Mouse (Mus musculus) MEL (cell line): ENCODE measurements at regions not wholly inside any gene's neighbourhood (a gene's known extent, or its start where the extent isn't known, plus 50 kb on each side); places are given as distances from the start of the nearest gene placed in this dataset.

Experiments
- DNase-seq: peaks from one replicate; pipeline ENCODE4 v3.0.0; 2011; ENCODE audit warnings: low read depth, low spot score
- H3K27ac ChIP-seq: 2 replicates; pipeline ENCODE4 v1.5.1; 2012; ENCODE audit warnings: low read depth, mild to moderate bottlenecking, control low read depth, low read length, moderate library complexity; ENCODE audit not compliant: control insufficient read depth
- H3K27me3 ChIP-seq, 2 experiments: fragments of 150-350 bp in 1 of 2; sonication (generic) in 1 of 2; 2 replicates each; pipeline ENCODE4 v1.6.1; 2012; ENCODE audit warnings: low read length in 2 of 2, mild to moderate bottlenecking in 2 of 2, improper control_type of control experiment in 1 of 2, moderate library complexity in 1 of 2; ENCODE audit not compliant: insufficient read depth in 2 of 2, control insufficient read depth in 1 of 2
- H3K36me3 ChIP-seq, 2 experiments: 2 replicates each; pipeline ENCODE4 v1.6.1; 2012 to 2014; ENCODE audit warnings: low read length in 2 of 2, improper control_type of control experiment in 1 of 2, inconsistent platforms in 1 of 2, mild to moderate bottlenecking in 1 of 2; ENCODE audit not compliant: insufficient read depth in 2 of 2, control insufficient read depth in 1 of 2
- H3K4me1 ChIP-seq, 2 experiments: fragments of 150-350 bp in 1 of 2; sonication (generic) in 1 of 2; 2 replicates each; pipeline ENCODE4 v1.6.1; 2012; ENCODE audit warnings: low read length in 2 of 2, improper control_type of control experiment in 1 of 2, mild to moderate bottlenecking in 1 of 2; ENCODE audit not compliant: insufficient read depth in 2 of 2, control insufficient read depth in 1 of 2
- H3K4me3 ChIP-seq, 2 experiments: fragments of 150-350 bp in 1 of 2; sonication (generic) in 1 of 2; 2 replicates each; pipeline ENCODE4 v1.5.1; 2012; ENCODE audit warnings: low read depth in 2 of 2, low read length in 2 of 2, mild to moderate bottlenecking in 2 of 2, moderate library complexity in 2 of 2, control low read depth in 1 of 2, improper control_type of control experiment in 1 of 2; ENCODE audit not compliant: control insufficient read depth in 1 of 2, insufficient read depth in 1 of 2
- H3K79me2 ChIP-seq: 2 replicates; pipeline ENCODE4 v1.6.1; 2012; ENCODE audit warnings: mild to moderate bottlenecking, low read length, moderate library complexity; ENCODE audit not compliant: control insufficient read depth, poor library complexity, insufficient read depth
- H3K9ac ChIP-seq: 2 replicates; pipeline ENCODE4 v1.6.1; 2012; ENCODE audit warnings: low read depth, mild to moderate bottlenecking, control low read depth, low read length, moderate library complexity; ENCODE audit not compliant: control insufficient read depth, poor library complexity, severe bottlenecking
- H3K9me3 ChIP-seq: fragments of 150-350 bp; sonication (generic); replicated peaks from 2 replicates; pipeline ENCODE4 v1.6.1; 2012; ENCODE audit warnings: mild to moderate bottlenecking, low read length, improper control_type of control experiment, moderate library complexity; ENCODE audit not compliant: insufficient read depth
- BHLHE40 ChIP-seq: IDR thresholded peaks from 2 replicates; pipeline ENCODE4 v1.6.1; 2012; ENCODE audit warnings: low read depth, mild to moderate bottlenecking, inconsistent platforms, low read length, improper control_type of control experiment, borderline replicate concordance
- CHD1 ChIP-seq: IDR thresholded peaks from 2 replicates; pipeline ENCODE4 v1.6.1; 2012; ENCODE audit warnings: low read depth, mild to moderate bottlenecking, inconsistent platforms, low read length, improper control_type of control experiment
- ELF1 ChIP-seq: IDR thresholded peaks from 2 replicates; pipeline ENCODE4 v1.6.1; 2014; ENCODE audit warnings: low read depth, mild to moderate bottlenecking, inconsistent platforms, low read length, improper control_type of control experiment, moderate library complexity
- EP300 ChIP-seq, 2 experiments: IDR thresholded peaks; 2 replicates each; pipeline ENCODE4 v1.6.1; 2011; ENCODE audit warnings: improper control_type of control experiment in 2 of 2, low read length in 2 of 2, low read depth in 1 of 2, mild to moderate bottlenecking in 1 of 2
- GABPA ChIP-seq: IDR thresholded peaks from 2 replicates; pipeline ENCODE4 v1.6.1; 2012; ENCODE audit warnings: low read depth, mild to moderate bottlenecking, inconsistent platforms, low read length, improper control_type of control experiment, moderate library complexity
- GATA1 ChIP-seq: IDR thresholded peaks from 2 replicates; pipeline ENCODE4 v1.6.1; 2011; ENCODE audit warnings: low read depth, low read length, improper control_type of control experiment
- KAT2A ChIP-seq: conservative IDR thresholded peaks from 2 replicates; pipeline ENCODE4 v1.6.1; 2012; ENCODE audit warnings: low read depth, low read length, improper control_type of control experiment, inconsistent platforms
- MAX ChIP-seq: IDR thresholded peaks from 2 replicates; pipeline ENCODE4 v1.6.1; 2011; ENCODE audit warnings: low read length, improper control_type of control experiment
- MAZ ChIP-seq: IDR thresholded peaks from 2 replicates; pipeline ENCODE4 v1.6.1; 2012; ENCODE audit warnings: low read depth, mild to moderate bottlenecking, inconsistent platforms, low read length, improper control_type of control experiment
- MEF2A ChIP-seq: IDR thresholded peaks from 2 replicates; pipeline ENCODE4 v1.6.1; 2014; ENCODE audit warnings: low read depth, mild to moderate bottlenecking, inconsistent platforms, low read length, improper control_type of control experiment; ENCODE audit not compliant: poor library complexity, insufficient replicate concordance, severe bottlenecking; ENCODE audit errors: extremely low read depth
- MXI1 ChIP-seq: IDR thresholded peaks from 2 replicates; pipeline ENCODE4 v1.6.1; 2011; ENCODE audit warnings: mild to moderate bottlenecking, low read depth, low read length, improper control_type of control experiment
- MYB ChIP-seq: IDR thresholded peaks from 2 replicates; pipeline ENCODE4 v1.6.1; 2011; ENCODE audit warnings: mild to moderate bottlenecking, low read depth, low read length, improper control_type of control experiment
- NELFE ChIP-seq: IDR thresholded peaks from 2 replicates; pipeline ENCODE4 v1.6.1; 2011; ENCODE audit warnings: low read depth, low read length, improper control_type of control experiment
- NRF1 ChIP-seq: IDR thresholded peaks from 2 replicates; pipeline ENCODE4 v1.6.1; 2014; ENCODE audit warnings: low read depth, mild to moderate bottlenecking, inconsistent platforms, low read length, improper control_type of control experiment, moderate library complexity; ENCODE audit not compliant: poor library complexity, insufficient read depth, severe bottlenecking
- POLR2AphosphoS5 ChIP-seq: IDR thresholded peaks from 2 replicates; pipeline ENCODE4 v1.6.1; 2012; ENCODE audit warnings: low read depth, borderline replicate concordance, mild to moderate bottlenecking, inconsistent platforms, low read length, moderate library complexity, mixed read lengths
- RAD21 ChIP-seq: IDR thresholded peaks from 2 replicates; pipeline ENCODE4 v1.6.1; 2011; ENCODE audit warnings: mild to moderate bottlenecking, low read depth, low read length, improper control_type of control experiment
- RCOR1 ChIP-seq: IDR thresholded peaks from 2 replicates; pipeline ENCODE4 v1.6.1; 2012; ENCODE audit warnings: low read depth, mild to moderate bottlenecking, inconsistent platforms, low read length, improper control_type of control experiment
- SIN3A ChIP-seq: IDR thresholded peaks from 2 replicates; pipeline ENCODE4 v1.6.1; 2012; ENCODE audit warnings: low read length, improper control_type of control experiment, inconsistent platforms
- TBP ChIP-seq: IDR thresholded peaks from 2 replicates; pipeline ENCODE4 v1.8.0; 2011; ENCODE audit warnings: low read depth, low read length, improper control_type of control experiment
- TCF12 ChIP-seq: IDR thresholded peaks from 2 replicates; pipeline ENCODE4 v1.6.1; 2014; ENCODE audit warnings: low read depth, mild to moderate bottlenecking, inconsistent platforms, low read length, improper control_type of control experiment, moderate library complexity
- USF1 ChIP-seq: IDR thresholded peaks from 2 replicates; pipeline ENCODE4 v1.6.1; 2014; ENCODE audit warnings: low read depth, mild to moderate bottlenecking, inconsistent platforms, low read length, improper control_type of control experiment, moderate library complexity
- ZMIZ1 ChIP-seq: IDR thresholded peaks from 2 replicates; pipeline ENCODE4 v1.6.1; 2012; ENCODE audit warnings: low read depth, mild to moderate bottlenecking, inconsistent platforms, low read length, improper control_type of control experiment, moderate library complexity
- ZNF384 ChIP-seq: IDR thresholded peaks from 2 replicates; pipeline ENCODE4 v1.6.1; 2012; ENCODE audit warnings: low read depth, mild to moderate bottlenecking, inconsistent platforms, low read length, improper control_type of control experiment

DNA sequence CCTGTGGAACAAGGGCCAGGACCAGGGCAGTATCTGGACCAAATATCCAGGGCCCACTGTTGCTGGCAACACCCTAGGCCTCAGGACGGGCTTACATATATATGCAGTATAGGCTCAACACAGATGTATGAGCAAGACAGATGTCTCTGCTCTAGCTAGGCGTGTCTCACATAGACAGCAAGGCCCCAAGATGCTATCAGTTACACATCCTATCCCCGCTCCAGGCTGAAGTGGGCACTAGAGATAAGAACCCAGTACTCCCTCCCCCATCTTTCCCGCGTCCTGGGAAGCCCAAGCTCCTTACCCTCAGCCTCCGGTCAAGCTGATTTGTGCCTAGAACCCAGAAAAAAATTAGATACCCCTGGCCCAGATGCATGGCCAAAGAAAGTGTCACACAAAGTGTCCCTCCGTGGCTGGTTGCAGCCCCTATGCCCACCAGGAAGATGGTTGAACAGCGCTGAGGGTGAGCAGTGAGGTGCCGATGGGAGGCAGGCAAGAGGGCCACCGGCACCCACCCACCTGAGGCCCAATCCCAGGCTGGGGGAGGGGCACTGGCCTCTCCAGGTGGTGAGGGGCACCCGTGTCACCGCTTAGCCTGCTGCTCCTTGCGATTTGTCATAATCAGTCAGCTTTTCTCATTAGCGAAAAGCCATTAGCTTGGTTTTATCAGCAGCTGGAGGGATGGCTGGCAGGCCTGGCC, 95.3 kb upstream of the Nkx1-1 start (continued):
- TF ChIP-seq GATA1 (peak; percentile 94), USF1 (no peak), TBP (no peak), POLR2AphosphoS5 (no peak), MYB (no peak), MEF2A (no peak), RAD21 (no peak), MAX (no peak), ZMIZ1 (no peak), GABPA (no peak), TCF12 (peak; percentile 68), ELF1 (no peak), NELFE (no peak), EP300 (IDR thresholded peaks at IDR 0.05; ENCODE audit: low read depth in 1 of 2, low read length in 2 of 2) (peak; percentile 60 to 64)

DNA sequence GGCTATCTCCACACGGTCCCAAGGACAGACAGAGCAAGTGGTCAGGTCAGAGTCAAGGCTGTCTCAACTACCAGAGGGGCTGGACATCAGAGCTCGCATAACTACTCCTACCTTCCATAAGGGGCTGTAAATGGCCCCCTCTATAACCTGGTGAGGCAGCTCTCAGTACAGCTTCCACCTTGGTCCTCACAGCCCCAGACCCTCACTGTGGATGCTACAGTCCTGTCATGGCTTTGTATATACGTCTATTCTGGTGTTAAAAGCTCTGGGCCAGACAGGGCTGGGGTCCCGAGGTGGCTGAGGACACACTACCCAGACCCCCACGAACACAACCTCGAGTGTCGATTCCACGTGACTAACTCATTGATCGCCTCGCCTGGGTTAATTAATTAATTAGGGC, 94.0 kb upstream of the Nkx1-1 start:
- TF ChIP-seq SIN3A: no peak
- no peak for TF ChIP-seq RCOR1
- no peak for TF ChIP-seq ZNF384
- TF ChIP-seq NRF1: no peak
- TF ChIP-seq NELFE: no peak
- TF ChIP-seq GABPA: no peak
- TF ChIP-seq, all 39 proteins: peak for 0
- Histone ChIP-seq H3K9me3 (no peaks in the 10 kb centered on the region), H3K36me3 (peaks cover 0 to 7% of the 10 kb centered on the region in 2 experiments; a peak in 2 of 4 replicates), H3K4me1 (peaks cover 4 to 16% of the 10 kb centered on the region in 2 experiments; a peak in 3 of 4 replicates), H3K9ac (no peak overlapping the region), H3K79me2 (no peaks in the 10 kb centered on the region), H3K27ac (no peak overlapping the region), H3K4me3 (no peak overlapping the region), H3K27me3 (no peaks in the 10 kb centered on the region; a peak in 1 of 4 replicates)
- DNase-seq: no peak

- no peak overlapping the region for H3K4me3 ChIP-seq
- TF ChIP-seq NELFE (no peak), KAT2A (no peak), TCF12 (no peak), BHLHE40 (no peak), ZMIZ1 (no peak), MYB (no peak), ZNF384 (no peak), GABPA (no peak), MXI1 (no peak), MAZ (no peak), USF1 (no peak), TBP (no peak), GATA1 (no peak), CHD1 (no peak), RCOR1 (no peak), MEF2A (no peak)
- no peaks in the 10 kb centered on the region; a peak in 1 of 4 replicates for H3K27me3 ChIP-seq
- DNase-seq: no peak
- H3K27ac ChIP-seq: no peak overlapping the region
- H3K36me3 ChIP-seq: peaks cover 0 to 7% of the 10 kb centered on the region in 2 experiments; a peak in 2 of 4 replicates
- H3K9me3 ChIP-seq: no peaks in the 10 kb centered on the region
- H3K79me2 ChIP-seq: no peaks in the 10 kb centered on the region
- no peak overlapping the region for H3K9ac ChIP-seq
- peaks cover 4 to 16% of the 10 kb centered on the region in 2 experiments; a peak in 3 of 4 replicates for H3K4me1 ChIP-seq
Measured at GRCm38 (mm10) chr5:33527316-33527715, 93.5 kb upstream of the Nkx1-1 start.
